Comparison of ENCODE assay signal across 7 mouse cellular contexts in genomic region chr11:75193256-75194071, GRCm38 (mm10). TPM values are rescaled to one million over a fixed set of nuclear protein-coding genes. Genes with fewer than 3 reads are reported as not detected.
DNase-seq lines count a peak whose midpoint lies in the region; ATAC-seq lines count a peak whose summit lies in the region.

TSS of gene Rtn4rl1 (plus strand) at chr11:75193783.

- peak within 1 kb of the TSS; percentile 58 for H3K9ac ChIP-seq in limb, embryonic 12.5 days (replicated peaks)
- H3K9ac ChIP-seq in midbrain, embryonic 14.5 days (replicated peaks; ENCODE audit: low read length), result peak within 1 kb of the TSS; percentile 68
- peak within 1 kb of the TSS; percentile 23; the same call in 1 of the 2 replicates for H3K9ac ChIP-seq in stomach, embryonic 15.5 days

- peak; percentile 73 for DNase-seq in ZHBTc4 (ENCODE audit: low read depth, low spot score)
- peak; percentile 88 for DNase-seq in cerebellum, adult 9-11 months
- peak; percentile 79 to 84 for DNase-seq in heart, adult 18-20 months
- DNase-seq in kidney, adult 11 months, result peak; percentile 77
- DNase-seq in midbrain, embryonic 14.5 days, result peak; percentile 84

- H3K27me3 ChIP-seq in limb, embryonic 12.5 days, result peaks cover 71% of the 10 kb centered on the region
- H3K27me3 ChIP-seq in midbrain, embryonic 14.5 days (ENCODE audit: control insufficient read depth, insufficient read depth, low read length), result peaks cover 19% of the 10 kb centered on the region; the same call in 1 of the 2 replicates
- H3K27me3 ChIP-seq in stomach, embryonic 15.5 days (replicated peaks), result peaks cover 47% of the 10 kb centered on the region

- peak within 1 kb of the TSS; percentile 55 for H3K4me3 ChIP-seq in limb, embryonic 12.5 days (replicated peaks)
- H3K4me3 ChIP-seq in midbrain, embryonic 14.5 days (replicated peaks; ENCODE audit: low read depth, low read length), result peak within 1 kb of the TSS; percentile 59
- peak within 1 kb of the TSS; percentile 55 for H3K4me3 ChIP-seq in stomach, embryonic 15.5 days (replicated peaks)

- no peak for ATAC-seq in limb, embryonic 12.5 days (ENCODE audit: insufficient number of reproducible peaks, insufficient read depth, low FRiP score, low TSS enrichment, low read depth)
- peak; percentile 32 for ATAC-seq in midbrain, embryonic 14.5 days (ENCODE audit: low FRiP score, low TSS enrichment)
- ATAC-seq in stomach, embryonic 15.5 days (ENCODE audit: insufficient read depth, low FRiP score, low read depth), result no peak

- H3K36me3 ChIP-seq in limb, embryonic 12.5 days, result no peaks in the 10 kb centered on the region
- no peaks in the 10 kb centered on the region for H3K36me3 ChIP-seq in midbrain, embryonic 14.5 days (ENCODE audit: control insufficient read depth, insufficient read depth, low read length)
- H3K36me3 ChIP-seq in stomach, embryonic 15.5 days, result no peaks in the 10 kb centered on the region

- under 1% methylated on average over 83 of the region's 84 CpGs for WGBS in limb, embryonic 12.5 days
- under 1% methylated on average over 82 of the region's 84 CpGs for WGBS in midbrain, embryonic 14.5 days
- under 1% methylated on average over 82 of the region's 84 CpGs for WGBS in stomach, embryonic 15.5 days

- H3K9me3 ChIP-seq in limb, embryonic 12.5 days, result no peaks in the 10 kb centered on the region
- no peaks in the 10 kb centered on the region for H3K9me3 ChIP-seq in midbrain, embryonic 14.5 days (ENCODE audit: control insufficient read depth, low read length)
- H3K9me3 ChIP-seq in stomach, embryonic 15.5 days, result no peaks in the 10 kb centered on the region

- peaks cover 44% of the 10 kb centered on the region for H3K4me1 ChIP-seq in limb, embryonic 12.5 days (replicated peaks)
- peaks cover 60% of the 10 kb centered on the region for H3K4me1 ChIP-seq in midbrain, embryonic 14.5 days (ENCODE audit: control insufficient read depth, insufficient read depth, low read length)
- peaks cover 32% of the 10 kb centered on the region for H3K4me1 ChIP-seq in stomach, embryonic 15.5 days

- H3K4me2 ChIP-seq in limb, embryonic 12.5 days, result peak within 1 kb of the TSS; percentile 88
- peak within 1 kb of the TSS; percentile 80 for H3K4me2 ChIP-seq in midbrain, embryonic 14.5 days (ENCODE audit: low read length)
- H3K4me2 ChIP-seq in stomach, embryonic 15.5 days, result peak within 1 kb of the TSS; percentile 84

- H3K27ac ChIP-seq in limb, embryonic 12.5 days, result no peak within 1 kb of the TSS
- peak within 1 kb of the TSS; percentile 77 for H3K27ac ChIP-seq in midbrain, embryonic 14.5 days (replicated peaks; ENCODE audit: low read depth, low read length)
- no peak within 1 kb of the TSS for H3K27ac ChIP-seq in stomach, embryonic 15.5 days

RNA-seq across cellular contexts. Expression of gene Rtn4rl1, which starts in this region (rescaled TPM):
- 1 to 10 TPM; 5.7 TPM for total RNA-seq in heart, adult 18-20 months (2021)
- 1.5 and 2.1 TPM in 2 replicates for polyA plus RNA-seq in limb, embryonic 12.5 days (2016; fragmentation: Nextera tagmentation; extraction: Ambion mirVana)
- polyA plus RNA-seq in midbrain, embryonic 14.5 days (2014; fragmentation: Nextera tagmentation; extraction: Ambion mirVana), result 16.5 and 17.4 TPM in 2 replicates
- 2.2 and 2.3 TPM in 2 replicates for polyA plus RNA-seq in stomach, embryonic 15.5 days (2015; fragmentation: Nextera tagmentation; extraction: Ambion mirVana)
